Mouse (Mus musculus) urinary bladder, adult 2 months (tissue): ENCODE measurements around the gene Sh3d19. TPM values are rescaled to one million over a fixed set of nuclear protein-coding genes. Genes with fewer than 3 reads are reported as not detected.

ENCODE experiments used
- DNase-seq: peaks from one replicate; pipeline ENCODE4 v3.0.0; 2022; ENCODE audit warnings: low spot score
- polyA plus RNA-seq: library from polyadenylated mRNA; depleted of rRNA; stranded (reverse); fragments of >200 nt; gene quantifications from 2 replicates; pipeline ENCODE4 v1.2.3, GENCODE M21; 2012; rRNA removed

Gene Sh3d19
- polyA plus RNA-seq, 1 experiment, result 103 TPM

GRCm38 (mm10) chr3:86136936-86137574 lies 166.1 kb downstream of the Sh3d19 start:
- DNase-seq, result no peak

- DNase-seq, result no peak
Observed at GRCm38 (mm10) chr3:86139660-86140059, 168.8 kb downstream of the Sh3d19 start.

- no peak for DNase-seq
Observed at GRCm38 (mm10) chr3:86141366-86141765, 170.5 kb downstream of the Sh3d19 start.

- no peak for DNase-seq
Observed at GRCm38 (mm10) chr3:86141886-86142262, 171.0 kb downstream of the Sh3d19 start.

- DNase-seq, result peak; percentile 99
Observed at GRCm38 (mm10) chr3:86142263-86142933, 171.5 kb downstream of the Sh3d19 start, which contains the start of gene Rps3a1. Rps3a1 (minus strand) TSS chr3:86142702.

GRCm38 (mm10) chr3:86142934-86143317 lies 172.0 kb downstream of the Sh3d19 start:
- DNase-seq, result no peak

GRCm38 (mm10) chr3:86143343-86143742 lies 172.4 kb downstream of the Sh3d19 start:
- no peak for DNase-seq

GRCm38 (mm10) chr3:86149063-86149462 lies 178.2 kb downstream of the Sh3d19 start:
- DNase-seq, result no peak

GRCm38 (mm10) chr3:86149521-86149920 lies 178.6 kb downstream of the Sh3d19 start:
- no peak for DNase-seq

GRCm38 (mm10) chr3:86168841-86169425 lies 198.0 kb downstream of the Sh3d19 start:
- no peak for DNase-seq

GRCm38 (mm10) chr3:86179714-86180113 lies 208.8 kb downstream of the Sh3d19 start:
- DNase-seq, result no peak

Other genes with a start within 250 kb of the Sh3d19 start
- gene Fam160a1, start 153.8 kb upstream of the Sh3d19 start, polyA plus RNA-seq, result 6.5 and 7.7 TPM in 2 replicates
- 1.7 and 1.9 TPM in 2 replicates for gene Glt28d2, start 83.6 kb upstream of the Sh3d19 start, polyA plus RNA-seq
- 1.5 and 2.0 TPM in 2 replicates for gene Gm37240, start 83.6 kb upstream of the Sh3d19 start, polyA plus RNA-seq
- gene Prss48, start 31.4 kb downstream of the Sh3d19 start, polyA plus RNA-seq, result not detected in 2 replicates
- 2,026 and 2,254 TPM in 2 replicates for gene Rps3a1, start 171.6 kb downstream of the Sh3d19 start, polyA plus RNA-seq